Mouse (Mus musculus) testis, adult 2 months (tissue): ENCODE results near the gene Simc1. TPM values are rescaled to one million over a fixed set of nuclear protein-coding genes. Genes with fewer than 3 reads are reported as not detected.

Experiments used
- H3K27ac ChIP-seq: fragments of 200-500 bp; 2 replicates; pipeline ENCODE4 v1.5.1; 2012; ENCODE audit warnings: low read depth, low read length; ENCODE audit not compliant: control insufficient read depth, insufficient read depth
- H3K27me3 ChIP-seq: fragments of 200-500 bp; 2 replicates; pipeline ENCODE4 v1.6.1; 2012; ENCODE audit warnings: mild to moderate bottlenecking, low read length, moderate library complexity; ENCODE audit not compliant: control insufficient read depth, insufficient read depth
- H3K36me3 ChIP-seq: fragments of 200-500 bp; 2 replicates; pipeline ENCODE4 v1.6.1; 2012; ENCODE audit warnings: mild to moderate bottlenecking, low read length; ENCODE audit not compliant: control insufficient read depth, insufficient read depth
- H3K4me1 ChIP-seq: fragments of 200-500 bp; 2 replicates; pipeline ENCODE4 v1.6.1; 2012; ENCODE audit warnings: low read length; ENCODE audit not compliant: control insufficient read depth, insufficient read depth
- H3K4me3 ChIP-seq: fragments of 200-500 bp; 2 replicates; pipeline ENCODE4 v1.5.1; 2012; ENCODE audit warnings: low read depth, mild to moderate bottlenecking, low read length, moderate library complexity, mixed read lengths; ENCODE audit not compliant: control insufficient read depth
- CTCF ChIP-seq: fragments of 200-500 bp; IDR thresholded peaks from 2 replicates; pipeline ENCODE4 v1.5.1; 2012; ENCODE audit warnings: low read depth, mild to moderate bottlenecking, inconsistent platforms, low read length, moderate library complexity; ENCODE audit not compliant: control insufficient read depth, insufficient read depth, insufficient replicate concordance
- POLR2A ChIP-seq: fragments of 200-500 bp; IDR thresholded peaks from 2 replicates; pipeline ENCODE4 v1.6.1; 2012; ENCODE audit warnings: low read depth, mild to moderate bottlenecking, inconsistent platforms, low read length, moderate library complexity; ENCODE audit not compliant: control insufficient read depth
- polyA plus RNA-seq: library from polyadenylated mRNA; depleted of rRNA; stranded (reverse); fragments of >200 nt; gene quantifications from 2 replicates; pipeline ENCODE4 v1.2.3, GENCODE M21; 2012

Simc1 gene
- polyA plus RNA-seq, 1 experiment, result 23.3 TPM

DNA sequence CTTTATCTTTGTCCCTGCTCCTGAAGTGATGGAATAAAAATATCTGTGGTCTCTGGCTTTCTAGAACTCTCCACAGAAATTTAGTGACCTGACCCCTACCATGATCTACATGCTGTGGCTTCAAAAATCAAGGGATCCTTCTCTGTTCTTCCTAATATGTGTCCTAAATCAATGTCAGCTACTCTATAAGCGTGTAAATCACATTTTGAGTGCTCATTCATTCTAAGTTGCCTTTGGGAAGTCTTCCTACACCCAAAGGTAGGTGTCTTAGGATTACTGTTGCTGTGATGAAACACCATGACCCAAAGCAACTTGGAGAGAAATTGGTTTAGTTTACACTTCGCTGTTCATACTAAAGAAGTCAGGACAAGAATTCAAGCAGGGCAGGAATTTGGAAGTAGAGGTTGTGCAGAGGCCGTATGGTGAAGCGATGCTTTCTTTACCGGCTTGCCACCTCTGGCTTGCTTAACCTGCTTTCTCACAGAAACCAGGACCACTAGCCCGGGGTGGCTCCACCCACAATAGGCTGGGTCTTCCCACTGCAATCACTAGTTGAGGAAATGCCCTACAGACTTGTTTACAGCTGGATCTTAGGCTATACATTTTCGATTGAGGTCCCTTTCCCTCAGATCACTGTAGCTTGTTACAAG is 1.2 kb downstream of the Simc1 start:
- peak overlapping the region; percentile 86 for H3K4me3 ChIP-seq
- TF ChIP-seq CTCF (no peak), POLR2A (no peak)

GRCm38 (mm10) chr13:54505920-54506319 is 2.3 kb downstream of the Simc1 start:
- Histone ChIP-seq H3K36me3 (no peaks in the 10 kb centered on the region), H3K27ac (no peak overlapping the region), H3K4me1 (peaks cover 11% of the 10 kb centered on the region), H3K4me3 (no peak overlapping the region), H3K27me3 (no peaks in the 10 kb centered on the region)
- TF ChIP-seq CTCF (no peak), POLR2A (no peak)

More for the DNA sequence above, 1.2 kb downstream of the Simc1 start:
- Histone ChIP-seq H3K27me3 (no peaks in the 10 kb centered on the region), H3K4me1 (peaks cover 11% of the 10 kb centered on the region), H3K36me3 (no peaks in the 10 kb centered on the region), H3K27ac (peak overlapping the region; percentile 80; the same call in 1 of the 2 replicates)

DNA sequence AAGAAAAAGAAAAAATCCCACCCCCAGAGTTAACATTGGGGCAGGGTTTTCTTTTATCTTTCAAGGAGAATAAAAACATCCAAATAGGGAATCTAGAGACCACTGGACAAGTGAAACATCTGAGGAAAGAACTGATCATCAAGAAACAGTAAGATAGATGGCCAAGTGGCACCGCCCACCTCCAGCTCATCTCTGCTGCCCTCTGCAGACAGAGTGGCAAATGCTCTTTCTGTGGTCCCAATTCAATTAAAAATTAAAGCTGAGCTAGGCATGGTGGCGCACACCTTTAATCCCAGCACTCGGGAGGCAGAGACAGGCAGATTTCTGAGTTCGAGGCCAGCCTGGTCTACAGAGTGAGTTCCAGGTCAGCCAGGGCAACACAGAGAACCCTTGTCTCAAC is 16.6 kb downstream of the Simc1 start:
- no peaks in the 10 kb centered on the region for H3K27me3 ChIP-seq
- H3K4me1 ChIP-seq, result no peaks in the 10 kb centered on the region
- TF ChIP-seq CTCF (peak; percentile 7; the same call in 1 of the 2 replicates), POLR2A (no peak)
- H3K4me3 ChIP-seq, result no peak overlapping the region
- H3K36me3 ChIP-seq, result no peaks in the 10 kb centered on the region
- no peak overlapping the region for H3K27ac ChIP-seq

- H3K4me3 ChIP-seq, result no peak overlapping the region
- no peak for TF ChIP-seq CTCF
- no peak overlapping the region for H3K27ac ChIP-seq
- no peaks in the 10 kb centered on the region for H3K27me3 ChIP-seq
- H3K4me1 ChIP-seq, result no peaks in the 10 kb centered on the region
- H3K36me3 ChIP-seq, result no peaks in the 10 kb centered on the region
Measured at GRCm38 (mm10) chr13:54521181-54521580, 17.6 kb downstream of the Simc1 start.

GRCm38 (mm10) chr13:54527140-54527539 is 23.6 kb downstream of the Simc1 start:
- Histone ChIP-seq H3K27ac (no peak overlapping the region), H3K36me3 (peaks cover 4% of the 10 kb centered on the region), H3K4me1 (no peaks in the 10 kb centered on the region), H3K4me3 (no peak overlapping the region), H3K27me3 (no peaks in the 10 kb centered on the region)
- no peak for TF ChIP-seq CTCF

DNA sequence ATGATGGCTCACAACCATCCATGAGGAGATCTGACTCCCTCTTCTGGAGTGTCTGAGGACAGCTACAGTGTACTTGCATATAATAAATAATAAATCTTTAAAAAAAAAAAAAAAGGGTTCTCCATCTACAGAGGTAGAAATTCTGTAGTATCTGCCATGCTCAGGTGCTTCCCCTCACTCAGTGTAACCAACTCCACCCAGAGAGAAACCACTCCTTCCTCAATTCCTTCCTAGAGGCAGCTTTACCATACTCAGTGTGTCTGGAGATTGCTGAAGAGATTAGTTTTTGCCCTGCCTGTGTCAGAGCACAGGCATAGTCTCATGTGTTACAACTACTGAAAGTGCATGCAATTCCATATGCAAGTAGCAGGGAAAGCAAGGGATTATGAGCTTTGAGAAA is 28.6 kb downstream of the Simc1 start:
- Histone ChIP-seq H3K27ac (no peak overlapping the region), H3K4me3 (no peak overlapping the region), H3K4me1 (no peaks in the 10 kb centered on the region), H3K36me3 (peaks cover 6% of the 10 kb centered on the region), H3K27me3 (no peaks in the 10 kb centered on the region)
- TF ChIP-seq CTCF, result no peak
- TF ChIP-seq POLR2A, result no peak

GRCm38 (mm10) chr13:54548036-54548435 is 44.5 kb downstream of the Simc1 start:
- TF ChIP-seq POLR2A, result no peak
- TF ChIP-seq CTCF, result no peak
- H3K36me3 ChIP-seq, result peaks cover 1% of the 10 kb centered on the region; the same call in 1 of the 2 replicates
- no peaks in the 10 kb centered on the region for H3K4me1 ChIP-seq

More at GRCm38 (mm10) chr13:54548036-54548435, 44.5 kb downstream of the Simc1 start:
- no peak overlapping the region for H3K27ac ChIP-seq
- H3K27me3 ChIP-seq, result no peaks in the 10 kb centered on the region
- no peak overlapping the region for H3K4me3 ChIP-seq
